Mouse (Mus musculus) spleen, adult 2 months (tissue): ENCODE results near the gene Ece1.

Source experiments
- CTCF ChIP-seq: fragments of 200-500 bp; IDR thresholded peaks from 2 replicates; pipeline ENCODE4 v1.5.1; 2011; ENCODE audit warnings: mild to moderate bottlenecking, inconsistent platforms; ENCODE audit not compliant: insufficient read depth, insufficient read length, insufficient replicate concordance; ENCODE audit errors: extremely low read depth
- POLR2A ChIP-seq: fragments of 200-500 bp; IDR thresholded peaks from 2 replicates; pipeline ENCODE4 v1.6.1; 2011; ENCODE audit warnings: low read depth, low read length, inconsistent platforms

- TF ChIP-seq POLR2A, result no peak
- peak; percentile 73; the same call in 1 of the 2 replicates for TF ChIP-seq CTCF
Measured at GRCm38 (mm10) chr4:137952840-137953239, 90.8 kb downstream of the Ece1 start.
